Mouse (Mus musculus) forebrain, embryonic 14.5 days (tissue): ENCODE data around the gene Klhl3. TPM values are rescaled to one million over a fixed set of nuclear protein-coding genes. Genes with fewer than 3 reads are reported as not detected.

ENCODE experiments used
- ATAC-seq: fragments of 200-750 bp; cut with Nextera tagmentation; 2 replicates; pipeline ENCODE4 v1.8.0; 2017; ENCODE audit warnings: mild to moderate bottlenecking, moderate library complexity
- DNase-seq: peaks from one replicate; pipeline ENCODE4 v3.0.0-alpha.2; 2015; ENCODE audit warnings: low spot score
- H3K27ac ChIP-seq: fragments of 300-500 bp; sonication (generic); 2 replicates; pipeline ENCODE4 v1.5.1; 2014; ENCODE audit warnings: low read depth, mild to moderate bottlenecking, control low read depth, low read length, moderate library complexity
- H3K27me3 ChIP-seq: fragments of 300-500 bp; sonication (generic); replicated peaks from 2 replicates; pipeline ENCODE4 v1.6.1; 2014; ENCODE audit warnings: low read length, control low read depth, mixed read lengths; ENCODE audit not compliant: control insufficient read depth, insufficient read depth
- H3K36me3 ChIP-seq: fragments of 300-500 bp; sonication (generic); 2 replicates; pipeline ENCODE4 v1.6.1; 2014; ENCODE audit warnings: low read length, control low read depth; ENCODE audit not compliant: control insufficient read depth, insufficient read depth
- H3K4me1 ChIP-seq: fragments of 300-500 bp; sonication (generic); 2 replicates; pipeline ENCODE4 v1.6.1; 2014; ENCODE audit warnings: antibody characterized with exemption, low read length, control low read depth; ENCODE audit not compliant: control insufficient read depth, insufficient read depth
- H3K4me2 ChIP-seq: fragments of 300-500 bp; sonication (generic); 2 replicates; pipeline ENCODE4 v1.6.1; 2014; ENCODE audit warnings: mild to moderate bottlenecking, control low read depth, low read length
- H3K4me3 ChIP-seq: fragments of 300-500 bp; sonication (generic); 2 replicates; pipeline ENCODE4 v1.5.1; 2014; ENCODE audit warnings: low read depth, low read length, control low read depth
- H3K9ac ChIP-seq: fragments of 300-500 bp; sonication (generic); 2 replicates; pipeline ENCODE4 v1.6.1; 2014; ENCODE audit warnings: mild to moderate bottlenecking, low read length, control low read depth, moderate library complexity
- H3K9me3 ChIP-seq: fragments of 300-500 bp; sonication (generic); replicated peaks from 2 replicates; pipeline ENCODE4 v1.6.1; 2016; ENCODE audit warnings: low read length, control low read depth, mixed read lengths; ENCODE audit not compliant: control insufficient read depth
- WGBS: fragments of 180-500 bp; shearing (Covaris S2); extraction: QIAGEN DNeasy Blood & Tissue Kit; methylation state at CpG from one replicate; pipeline ENCODE4 v1.1.7; 2014; 5-methylcytosine and 5-hydroxymethylcytosine counted together
- polyA plus RNA-seq: library from polyadenylated mRNA; unstranded; fragments of >200 nt; fragmentation: Nextera tagmentation; extraction: Ambion mirVana; gene quantifications from 2 replicates; pipeline ENCODE4 v1.2.1, GENCODE M21; 2014

Klhl3 gene
- polyA plus RNA-seq, 1 experiment from 2014 or later, result 5.3 TPM

- peak overlapping the region; percentile 99 for H3K9ac ChIP-seq
- under 1% methylated on average over 68 of the region's 81 CpGs for WGBS
- peak overlapping the region; percentile 97 for H3K4me3 ChIP-seq
- ATAC-seq, result peak; percentile 62
- peak overlapping the region; percentile 100 for H3K27ac ChIP-seq
- peaks cover 18% of the 10 kb centered on the region; the same call in 1 of the 2 replicates for H3K36me3 ChIP-seq
- peak overlapping the region; percentile 75 for H3K4me2 ChIP-seq
- H3K4me1 ChIP-seq, result peaks cover 22% of the 10 kb centered on the region
- H3K27me3 ChIP-seq, result no peaks in the 10 kb centered on the region
- no peaks in the 10 kb centered on the region for H3K9me3 ChIP-seq
- DNase-seq, result peak; percentile 61
Measured at GRCm38 (mm10) chr13:58127766-58128361, 14.5 kb upstream of the Klhl3 start.

GRCm38 (mm10) chr13:58126862-58127765 lies 13.7 kb upstream of the Klhl3 start:
- Histone ChIP-seq H3K27me3 (no peaks in the 10 kb centered on the region), H3K27ac (peak overlapping the region; percentile 100), H3K4me3 (peak overlapping the region; percentile 97), H3K4me1 (peaks cover 22% of the 10 kb centered on the region), H3K4me2 (peak overlapping the region; percentile 75), H3K9me3 (no peaks in the 10 kb centered on the region), H3K36me3 (peaks cover 18% of the 10 kb centered on the region; the same call in 1 of the 2 replicates), H3K9ac (peak overlapping the region; percentile 99)
- no peak for ATAC-seq
- 1% methylated on average over 49 of the region's 92 CpGs for WGBS
- DNase-seq, result no peak

- ATAC-seq (no peak), DNase-seq (peak; percentile 88)
- Histone ChIP-seq H3K4me1 (peaks cover 22% of the 10 kb centered on the region), H3K9ac (peak overlapping the region; percentile 46; the same call in 1 of the 2 replicates), H3K4me3 (peak overlapping the region; percentile 97), H3K27ac (no peak overlapping the region), H3K36me3 (peaks cover 18% of the 10 kb centered on the region; the same call in 1 of the 2 replicates), H3K27me3 (no peaks in the 10 kb centered on the region), H3K4me2 (peak overlapping the region; percentile 75), H3K9me3 (no peaks in the 10 kb centered on the region)
- WGBS, result 31% methylated on average over 7 of the region's 7 CpGs
Measured at GRCm38 (mm10) chr13:58126126-58126525, 12.7 kb upstream of the Klhl3 start.

- ATAC-seq, result no peak
- Histone ChIP-seq H3K4me3 (no peak overlapping the region), H3K9me3 (no peaks in the 10 kb centered on the region), H3K27me3 (no peaks in the 10 kb centered on the region), H3K4me1 (peaks cover 22% of the 10 kb centered on the region), H3K27ac (no peak overlapping the region), H3K4me2 (peak overlapping the region; percentile 75), H3K9ac (no peak overlapping the region), H3K36me3 (peaks cover 18% of the 10 kb centered on the region; the same call in 1 of the 2 replicates)
- WGBS, result 65% methylated on average over 2 of the region's 2 CpGs
- no peak for DNase-seq
Measured at GRCm38 (mm10) chr13:58124989-58125388, 11.6 kb upstream of the Klhl3 start.

- no peak overlapping the region for H3K9ac ChIP-seq
- peaks cover 15% of the 10 kb centered on the region for H3K4me1 ChIP-seq
- H3K36me3 ChIP-seq, result peaks cover 18% of the 10 kb centered on the region; the same call in 1 of the 2 replicates
- no peak overlapping the region for H3K27ac ChIP-seq
- H3K9me3 ChIP-seq, result no peaks in the 10 kb centered on the region
- 87% methylated on average over 3 of the region's 3 CpGs for WGBS
- ATAC-seq (no peak), DNase-seq (no peak)
- no peaks in the 10 kb centered on the region for H3K27me3 ChIP-seq
- no peak overlapping the region for H3K4me3 ChIP-seq
- no peak overlapping the region for H3K4me2 ChIP-seq
Measured at GRCm38 (mm10) chr13:58124278-58124677, 10.9 kb upstream of the Klhl3 start.

- 78% methylated on average over 8 of the region's 8 CpGs for WGBS
- DNase-seq, result no peak
Measured at GRCm38 (mm10) chr13:58123381-58123780, 10.0 kb upstream of the Klhl3 start.

GRCm38 (mm10) chr13:58122786-58123297 lies 9.4 kb upstream of the Klhl3 start:
- no peak overlapping the region for H3K4me3 ChIP-seq
- ATAC-seq (no peak), DNase-seq (no peak)
- H3K4me2 ChIP-seq, result no peak overlapping the region
- no peak overlapping the region for H3K9ac ChIP-seq
- peaks cover 15% of the 10 kb centered on the region for H3K4me1 ChIP-seq
- H3K36me3 ChIP-seq, result peaks cover 18% of the 10 kb centered on the region; the same call in 1 of the 2 replicates
- no peaks in the 10 kb centered on the region for H3K9me3 ChIP-seq
- 58% methylated on average over 10 of the region's 10 CpGs for WGBS
- no peak overlapping the region for H3K27ac ChIP-seq
- no peaks in the 10 kb centered on the region for H3K27me3 ChIP-seq

More at GRCm38 (mm10) chr13:58123381-58123780, 10.0 kb upstream of the Klhl3 start:
- Histone ChIP-seq H3K4me1 (peaks cover 15% of the 10 kb centered on the region), H3K4me2 (no peak overlapping the region), H3K27ac (no peak overlapping the region), H3K4me3 (no peak overlapping the region), H3K27me3 (no peaks in the 10 kb centered on the region), H3K9me3 (no peaks in the 10 kb centered on the region), H3K36me3 (peaks cover 18% of the 10 kb centered on the region; the same call in 1 of the 2 replicates), H3K9ac (no peak overlapping the region)
- ATAC-seq, result no peak

GRCm38 (mm10) chr13:58117318-58118017 lies 4.1 kb upstream of the Klhl3 start:
- ATAC-seq (no peak), DNase-seq (peak; percentile 45)
- peaks cover 2% of the 10 kb centered on the region for H3K4me1 ChIP-seq
- H3K27me3 ChIP-seq, result no peaks in the 10 kb centered on the region
- no peak overlapping the region for H3K27ac ChIP-seq
- no peak overlapping the region for H3K4me3 ChIP-seq
- no peaks in the 10 kb centered on the region for H3K9me3 ChIP-seq
- 69% methylated on average over 8 of the region's 8 CpGs for WGBS
- no peaks in the 10 kb centered on the region for H3K36me3 ChIP-seq
- no peak overlapping the region for H3K9ac ChIP-seq
- H3K4me2 ChIP-seq, result no peak overlapping the region
